Mouse (Mus musculus) cerebellum, postnatal 25 days (tissue): ENCODE data around the gene Vat1l.

Source experiments
- DNase-seq, 2 experiments: peaks; one replicate each; pipeline ENCODE4 v3.0.0; 2021; ENCODE audit warnings: mixed read lengths in 2 of 2

The Vat1l gene

DNA sequence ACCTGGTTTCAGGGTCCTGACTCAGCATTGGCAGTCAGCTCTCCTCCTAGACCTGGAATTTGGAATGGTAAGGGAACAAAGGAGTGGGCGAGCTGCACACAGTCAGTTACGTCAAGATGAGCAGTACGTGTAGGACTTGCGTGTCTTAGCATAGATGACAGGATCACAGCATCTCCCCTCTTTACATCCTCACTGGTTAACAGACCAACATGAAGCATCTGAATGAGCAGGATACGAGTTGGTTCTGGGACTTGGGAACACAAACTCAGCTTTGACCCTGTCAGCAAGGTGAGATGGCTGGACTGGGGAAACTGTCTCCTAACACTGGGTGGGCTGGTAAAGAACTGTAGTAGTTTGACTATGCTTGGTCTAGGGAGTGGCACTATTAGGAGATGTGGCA lies 193.9 kb downstream of the Vat1l start:
- DNase-seq: no peak

DNA sequence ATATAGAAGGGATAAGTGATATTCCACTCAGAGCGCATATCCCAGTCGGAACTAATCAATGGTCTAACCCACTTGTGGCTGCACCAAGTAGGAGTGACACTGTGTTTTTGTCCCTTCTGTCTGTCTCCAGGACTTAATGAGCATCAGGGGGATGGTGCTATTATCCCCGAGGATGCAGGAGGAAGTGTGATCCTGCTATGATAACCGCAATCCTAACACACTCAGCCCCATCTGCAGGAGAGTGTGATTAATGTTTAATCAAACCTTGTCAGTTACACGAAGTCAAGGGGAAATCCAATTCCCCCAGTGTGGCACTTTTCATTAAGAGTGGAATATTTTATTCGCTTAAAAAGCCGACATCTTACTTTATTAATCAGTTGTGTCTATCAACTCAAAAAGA lies 196.3 kb downstream of the Vat1l start:
- no peak for DNase-seq

DNA sequence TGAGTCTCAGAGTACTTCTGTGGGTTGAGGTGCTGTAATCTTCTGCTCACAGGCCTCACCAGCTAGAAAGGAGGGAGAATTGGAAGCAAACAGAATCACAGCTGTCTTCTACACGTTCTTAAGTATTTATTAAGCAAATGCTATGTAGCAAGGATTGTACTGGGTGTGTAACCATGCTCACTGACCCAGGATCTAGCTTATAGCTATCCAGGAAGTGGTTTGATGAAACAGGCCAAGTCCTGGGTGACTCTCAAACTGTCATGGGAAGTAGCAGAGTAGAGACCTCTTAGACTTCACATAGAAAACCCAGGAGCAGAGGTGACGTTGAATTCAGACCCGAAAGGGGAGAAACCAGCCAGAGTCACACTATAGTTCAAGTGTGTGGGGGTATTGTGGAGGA lies 206.0 kb downstream of the Vat1l start:
- no peak for DNase-seq

DNA sequence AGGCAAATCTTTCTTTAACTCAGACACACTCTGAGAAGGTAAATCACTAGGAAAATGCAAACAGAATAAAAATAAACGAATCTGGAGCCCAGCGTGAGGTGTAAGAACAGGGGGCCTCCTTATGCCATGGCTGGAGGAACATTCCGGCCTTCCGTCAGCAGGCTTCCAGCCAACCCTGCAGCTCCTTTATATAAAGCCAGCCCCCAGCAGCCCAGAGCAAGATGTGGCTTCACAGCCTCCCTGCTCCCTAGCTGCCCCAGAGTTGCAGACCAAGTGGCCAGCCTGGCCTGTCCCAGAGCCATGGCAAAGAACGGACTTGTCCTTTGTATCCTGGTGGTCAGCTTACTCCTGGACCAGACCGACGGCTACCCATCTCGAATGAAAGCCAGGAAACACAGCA lies 212.4 kb downstream of the Vat1l start, which contains the start of gene Clec3a:
Gene Clec3a (plus strand): TSS at position 301 of the 400 bp plus-strand sequence.
- no peak for DNase-seq

- no peak for DNase-seq
Observed at GRCm38 (mm10) chr8:114418486-114418885, 213.1 kb downstream of the Vat1l start.

GRCm38 (mm10) chr8:114418904-114419303 lies 213.5 kb downstream of the Vat1l start:
- no peak for DNase-seq

- DNase-seq: no peak
Observed at GRCm38 (mm10) chr8:114421544-114421943, 216.1 kb downstream of the Vat1l start.
